Mouse (Mus musculus): ENCODE measurements around the gene Macrod1. TPM values are rescaled to one million over a fixed set of nuclear protein-coding genes. Genes with fewer than 3 reads are reported as not detected.

Gene Macrod1
- polyA plus RNA-seq, 1 experiment, result 7.6 TPM

DNA sequence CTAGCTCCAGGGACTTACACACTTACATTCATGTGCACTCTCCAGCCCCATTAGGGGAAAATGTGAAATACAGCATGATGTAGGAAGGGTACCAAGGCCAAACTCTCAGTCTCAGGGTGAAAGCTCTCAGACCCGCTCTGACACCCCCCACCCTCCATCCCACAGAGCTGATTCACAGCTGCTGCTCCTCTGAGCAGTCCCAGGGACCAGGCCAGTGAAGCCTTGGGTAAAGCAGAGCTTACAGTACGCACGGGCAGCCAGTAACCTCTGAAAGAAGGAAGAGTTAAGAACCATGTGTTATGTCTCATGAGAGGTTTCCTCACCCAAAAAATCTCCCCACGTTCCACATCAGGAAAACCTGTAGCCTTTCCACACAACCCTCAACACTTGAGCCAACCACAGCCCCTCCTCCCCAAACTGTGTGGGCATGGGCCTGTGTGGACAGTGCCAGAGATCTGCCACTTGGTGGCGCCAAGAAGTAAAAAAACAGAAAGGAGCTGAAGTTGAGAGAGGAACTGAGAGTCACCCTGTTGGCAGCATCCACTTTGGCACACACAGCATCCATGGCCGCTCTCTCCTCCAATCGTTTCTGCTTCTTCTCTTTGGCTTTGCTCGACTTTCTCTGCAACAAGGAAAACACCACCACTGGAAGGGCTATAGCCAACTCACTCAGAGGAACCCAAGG, 178.1 kb downstream of the Macrod1 start:
- Histone ChIP-seq H3K4me3 (ENCODE audit: low read depth, low read length) (no peak overlapping the region), H3K4me1 (ENCODE audit: control insufficient read depth, insufficient read depth, low read length) (no peaks in the 10 kb centered on the region), H3K36me3 (ENCODE audit: control insufficient read depth, insufficient read depth, low read length, poor library complexity, severe bottlenecking) (peaks cover 36% of the 10 kb centered on the region), H3K27ac (ENCODE audit: insufficient read depth, low read length) (no peak overlapping the region), H3K9me3 (replicated peaks; ENCODE audit: control insufficient read depth, insufficient read depth, low read length, poor library complexity, severe bottlenecking) (no peaks in the 10 kb centered on the region), H3K9ac (ENCODE audit: low read depth, poor library complexity, severe bottlenecking) (no peak overlapping the region), H3K27me3 (ENCODE audit: control insufficient read depth, insufficient read depth, low read length, poor library complexity, severe bottlenecking) (no peaks in the 10 kb centered on the region)
- TF ChIP-seq CTCF (IDR thresholded peaks at IDR 0.05; ENCODE audit: low read depth, low read length), result peak; percentile 83
- TF ChIP-seq POLR2A (IDR thresholded peaks at IDR 0.05; ENCODE audit: insufficient read depth, low read length), result no peak
- TF ChIP-seq EP300 (IDR thresholded peaks at IDR 0.05; ENCODE audit: insufficient read depth, low read depth, low read length), result 0 out of 2 replicates have a peak, but pooled peaks have one; percentile 16

DNA sequence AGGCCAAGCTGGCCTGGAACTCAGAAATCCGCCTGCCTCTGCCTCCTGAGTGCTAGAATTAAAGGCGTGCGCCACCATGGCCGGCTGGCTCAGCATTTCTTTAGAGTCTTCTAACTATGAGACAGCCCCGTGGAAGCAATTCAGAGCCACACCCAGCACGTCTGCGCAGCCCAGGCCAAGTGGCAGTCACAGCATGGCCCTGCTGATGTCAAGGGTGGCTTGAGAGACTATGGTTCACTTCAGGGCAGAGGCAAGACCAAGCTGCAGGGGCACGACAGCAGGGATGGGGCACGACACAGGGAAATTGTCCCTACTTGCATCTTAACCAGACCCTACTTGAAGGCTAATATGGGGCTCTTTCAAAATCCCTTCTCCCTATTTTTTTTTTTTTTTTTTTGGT, 178.9 kb downstream of the Macrod1 start:
- Histone ChIP-seq H3K9ac (ENCODE audit: low read depth, poor library complexity, severe bottlenecking) (no peak overlapping the region), H3K36me3 (ENCODE audit: control insufficient read depth, insufficient read depth, low read length, poor library complexity, severe bottlenecking) (peaks cover 28% of the 10 kb centered on the region), H3K27me3 (ENCODE audit: control insufficient read depth, insufficient read depth, low read length, poor library complexity, severe bottlenecking) (no peaks in the 10 kb centered on the region)

DNA sequence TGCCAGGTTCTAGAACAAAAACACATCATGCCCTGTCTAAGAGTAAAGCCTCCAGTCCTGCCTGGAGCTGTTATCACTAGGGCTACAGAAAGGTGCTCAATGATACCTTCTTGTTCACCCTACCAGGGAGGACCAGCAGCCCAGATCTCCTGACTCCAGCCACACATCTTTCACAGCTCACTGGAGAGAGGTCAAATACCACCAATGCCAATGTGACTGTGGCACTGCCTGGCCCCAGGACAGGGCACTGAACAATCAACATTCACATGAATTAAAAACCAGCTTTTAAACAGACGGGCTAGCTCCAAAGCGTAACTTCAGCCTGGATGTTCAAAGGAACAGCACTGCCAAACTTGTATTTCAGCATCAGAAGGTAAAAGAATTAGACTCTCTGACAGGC, 179.4 kb downstream of the Macrod1 start:
- Histone ChIP-seq H3K36me3 (ENCODE audit: control insufficient read depth, insufficient read depth, low read length, poor library complexity, severe bottlenecking) (peaks cover 24% of the 10 kb centered on the region), H3K4me3 (ENCODE audit: low read depth, low read length) (no peak overlapping the region), H3K4me1 (ENCODE audit: control insufficient read depth, insufficient read depth, low read length) (no peaks in the 10 kb centered on the region)

More for the DNA sequence above, 178.9 kb downstream of the Macrod1 start:
- no peak overlapping the region for H3K27ac ChIP-seq (ENCODE audit: insufficient read depth, low read length)
- TF ChIP-seq POLR2A (IDR thresholded peaks at IDR 0.05; ENCODE audit: insufficient read depth, low read length) (no peak), CTCF (IDR thresholded peaks at IDR 0.05; ENCODE audit: low read depth, low read length) (no peak), EP300 (IDR thresholded peaks at IDR 0.05; ENCODE audit: insufficient read depth, low read depth, low read length) (no peak)
- H3K9me3 ChIP-seq (replicated peaks; ENCODE audit: control insufficient read depth, insufficient read depth, low read length, poor library complexity, severe bottlenecking), result no peaks in the 10 kb centered on the region
- H3K4me1 ChIP-seq (ENCODE audit: control insufficient read depth, insufficient read depth, low read length), result no peaks in the 10 kb centered on the region
- H3K4me3 ChIP-seq (ENCODE audit: low read depth, low read length), result no peak overlapping the region

DNA sequence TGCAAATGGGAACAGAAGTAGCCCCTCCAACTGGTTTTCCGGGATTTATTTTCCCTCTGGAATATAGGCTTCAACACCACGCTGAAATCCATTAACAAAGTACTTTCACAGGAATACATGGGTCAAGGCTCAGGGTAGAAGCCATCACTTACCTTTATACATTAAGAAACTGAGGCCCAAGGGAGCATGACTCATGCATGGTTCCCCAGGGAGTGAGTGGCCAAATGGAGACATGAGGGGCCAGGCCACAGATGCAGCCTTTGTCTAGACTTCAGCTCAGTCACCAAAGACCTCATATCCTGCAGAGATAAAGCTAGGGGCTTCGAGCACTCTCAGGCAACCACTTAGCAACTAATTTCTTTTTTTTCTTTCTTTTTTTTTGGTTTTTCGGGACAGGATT, 180.1 kb downstream of the Macrod1 start:
- peaks cover 16% of the 10 kb centered on the region for H3K36me3 ChIP-seq (ENCODE audit: control insufficient read depth, insufficient read depth, low read length, poor library complexity, severe bottlenecking)
- H3K4me3 ChIP-seq (ENCODE audit: low read depth, low read length), result no peak overlapping the region
- no peaks in the 10 kb centered on the region for H3K9me3 ChIP-seq (replicated peaks; ENCODE audit: control insufficient read depth, insufficient read depth, low read length, poor library complexity, severe bottlenecking)
- H3K9ac ChIP-seq (ENCODE audit: low read depth, poor library complexity, severe bottlenecking), result no peak overlapping the region
- no peak for TF ChIP-seq POLR2A (IDR thresholded peaks at IDR 0.05; ENCODE audit: insufficient read depth, low read length)
- TF ChIP-seq EP300 (IDR thresholded peaks at IDR 0.05; ENCODE audit: insufficient read depth, low read depth, low read length), result no peak
- TF ChIP-seq CTCF (IDR thresholded peaks at IDR 0.05; ENCODE audit: low read depth, low read length), result no peak
- H3K27me3 ChIP-seq (ENCODE audit: control insufficient read depth, insufficient read depth, low read length, poor library complexity, severe bottlenecking), result no peaks in the 10 kb centered on the region
- H3K4me1 ChIP-seq (ENCODE audit: control insufficient read depth, insufficient read depth, low read length), result no peaks in the 10 kb centered on the region
- no peak overlapping the region for H3K27ac ChIP-seq (ENCODE audit: insufficient read depth, low read length)

More for the DNA sequence above, 179.4 kb downstream of the Macrod1 start:
- no peaks in the 10 kb centered on the region for H3K27me3 ChIP-seq (ENCODE audit: control insufficient read depth, insufficient read depth, low read length, poor library complexity, severe bottlenecking)
- no peak overlapping the region for H3K9ac ChIP-seq (ENCODE audit: low read depth, poor library complexity, severe bottlenecking)
- TF ChIP-seq EP300 (IDR thresholded peaks at IDR 0.05; ENCODE audit: insufficient read depth, low read depth, low read length) (no peak), CTCF (IDR thresholded peaks at IDR 0.05; ENCODE audit: low read depth, low read length) (no peak), POLR2A (IDR thresholded peaks at IDR 0.05; ENCODE audit: insufficient read depth, low read length) (no peak)
- no peak overlapping the region for H3K27ac ChIP-seq (ENCODE audit: insufficient read depth, low read length)
- no peaks in the 10 kb centered on the region for H3K9me3 ChIP-seq (replicated peaks; ENCODE audit: control insufficient read depth, insufficient read depth, low read length, poor library complexity, severe bottlenecking)

DNA sequence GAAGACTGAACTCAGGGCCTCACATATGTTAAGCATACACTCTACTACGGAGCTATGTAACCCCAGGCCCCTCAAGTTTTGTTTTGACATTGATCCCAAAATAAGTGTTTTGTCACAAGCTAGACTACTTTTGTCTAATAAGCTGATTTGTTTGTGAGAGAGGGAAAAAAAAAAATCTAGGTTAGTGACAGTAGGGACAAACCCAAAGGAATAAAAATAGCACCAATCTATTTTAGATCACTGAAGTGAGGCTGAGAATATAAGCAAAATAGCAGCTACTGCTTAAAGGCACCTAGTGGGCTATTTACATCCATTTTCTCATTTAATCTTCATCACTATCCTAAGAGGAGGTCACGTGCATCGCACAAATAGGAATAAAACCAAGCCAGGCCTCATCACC, 183.0 kb downstream of the Macrod1 start:
- H3K9ac ChIP-seq (ENCODE audit: low read depth, poor library complexity, severe bottlenecking), result peak overlapping the region; percentile 79
- no peaks in the 10 kb centered on the region for H3K27me3 ChIP-seq (ENCODE audit: control insufficient read depth, insufficient read depth, low read length, poor library complexity, severe bottlenecking)
- peak overlapping the region; percentile 93; the same call in 1 of the 2 replicates for H3K4me3 ChIP-seq (ENCODE audit: low read depth, low read length)
- no peaks in the 10 kb centered on the region for H3K9me3 ChIP-seq (replicated peaks; ENCODE audit: control insufficient read depth, insufficient read depth, low read length, poor library complexity, severe bottlenecking)
- no peak overlapping the region for H3K27ac ChIP-seq (ENCODE audit: insufficient read depth, low read length)
- no peak for TF ChIP-seq POLR2A (IDR thresholded peaks at IDR 0.05; ENCODE audit: insufficient read depth, low read length)
- no peak for TF ChIP-seq CTCF (IDR thresholded peaks at IDR 0.05; ENCODE audit: low read depth, low read length)
- no peak for TF ChIP-seq EP300 (IDR thresholded peaks at IDR 0.05; ENCODE audit: insufficient read depth, low read depth, low read length)
- H3K36me3 ChIP-seq (ENCODE audit: control insufficient read depth, insufficient read depth, low read length, poor library complexity, severe bottlenecking), result peaks cover 4% of the 10 kb centered on the region
- peaks cover 2% of the 10 kb centered on the region for H3K4me1 ChIP-seq (ENCODE audit: control insufficient read depth, insufficient read depth, low read length)

DNA sequence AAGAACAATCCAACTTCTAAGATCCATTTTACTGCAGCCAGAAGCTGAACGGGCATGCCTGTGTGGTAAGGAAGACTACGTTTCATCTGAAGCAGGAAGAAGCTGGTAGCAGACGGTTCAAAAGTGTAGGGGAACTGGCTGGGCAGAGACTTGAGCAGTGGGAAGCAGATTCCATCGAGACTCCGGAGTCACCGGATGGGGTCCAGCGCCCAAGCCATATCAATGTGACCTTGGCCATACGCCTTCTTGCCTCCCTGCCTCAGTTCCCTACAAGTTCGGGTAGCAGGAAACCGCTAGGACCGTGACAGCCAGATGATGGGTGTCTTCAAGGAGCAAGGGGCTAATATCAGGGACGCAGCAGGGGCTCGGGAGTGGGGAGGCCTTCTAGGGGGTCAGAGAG, 183.7 kb downstream of the Macrod1 start:
- H3K9ac ChIP-seq (ENCODE audit: low read depth, poor library complexity, severe bottlenecking), result peak overlapping the region; percentile 79
- H3K4me1 ChIP-seq (ENCODE audit: control insufficient read depth, insufficient read depth, low read length), result peaks cover 2% of the 10 kb centered on the region
- H3K4me3 ChIP-seq (ENCODE audit: low read depth, low read length), result peak overlapping the region; percentile 93
- peaks cover 4% of the 10 kb centered on the region for H3K36me3 ChIP-seq (ENCODE audit: control insufficient read depth, insufficient read depth, low read length, poor library complexity, severe bottlenecking)
- H3K27me3 ChIP-seq (ENCODE audit: control insufficient read depth, insufficient read depth, low read length, poor library complexity, severe bottlenecking), result no peaks in the 10 kb centered on the region
- TF ChIP-seq CTCF (IDR thresholded peaks at IDR 0.05; ENCODE audit: low read depth, low read length) (no peak), POLR2A (IDR thresholded peaks at IDR 0.05; ENCODE audit: insufficient read depth, low read length) (no peak), EP300 (IDR thresholded peaks at IDR 0.05; ENCODE audit: insufficient read depth, low read depth, low read length) (no peak)
- no peak overlapping the region for H3K27ac ChIP-seq (ENCODE audit: insufficient read depth, low read length)
- H3K9me3 ChIP-seq (replicated peaks; ENCODE audit: control insufficient read depth, insufficient read depth, low read length, poor library complexity, severe bottlenecking), result no peaks in the 10 kb centered on the region
